Mouse (Mus musculus) monocyte, adult 2 months (primary cell): ENCODE data around the gene Cldn17.

Experiments used
- DNase-seq, 2 experiments: peaks; one replicate each; pipeline ENCODE4 v3.0.0; 2022; ENCODE audit warnings: low spot score in 2 of 2, low read depth in 1 of 2

Cldn17 gene

GRCm38 (mm10) chr16:88506878-88507277, at the start of gene Cldn17:
Cldn17 (minus strand) TSS chr16:88506978.
- DNase-seq = no peak

- DNase-seq = no peak
Measured at GRCm38 (mm10) chr16:88542488-88542887, 35.7 kb upstream of the Cldn17 start.

- no peak for DNase-seq
Measured at GRCm38 (mm10) chr16:88539841-88540487, 33.2 kb upstream of the Cldn17 start.

GRCm38 (mm10) chr16:88511348-88511747, 4.6 kb upstream of the Cldn17 start:
- no peak for DNase-seq

- DNase-seq = no peak
Measured at GRCm38 (mm10) chr16:88508150-88508549, 1.4 kb upstream of the Cldn17 start.

- no peak for DNase-seq
Measured at GRCm38 (mm10) chr16:88506338-88506737, 440 bp downstream of the Cldn17 start.

GRCm38 (mm10) chr16:88488096-88488495, 18.7 kb downstream of the Cldn17 start:
- DNase-seq = no peak

- DNase-seq = no peak
Measured at GRCm38 (mm10) chr16:88480011-88480774, 26.6 kb downstream of the Cldn17 start.

GRCm38 (mm10) chr16:88463235-88463634, 43.5 kb downstream of the Cldn17 start:
- DNase-seq = no peak
